Mouse (Mus musculus): Measurements from ENCODE around the gene Cd34. TPM values are rescaled to one million over a fixed set of nuclear protein-coding genes. Genes with fewer than 3 reads are reported as not detected.
A peak's percentile ranks its signal among the peaks of the same experiment; 100 is the strongest.

Gene Cd34
- total and polyA plus RNA-seq, 3 experiments: 73.6 to 92.6 (median 86.5) TPM

DNA sequence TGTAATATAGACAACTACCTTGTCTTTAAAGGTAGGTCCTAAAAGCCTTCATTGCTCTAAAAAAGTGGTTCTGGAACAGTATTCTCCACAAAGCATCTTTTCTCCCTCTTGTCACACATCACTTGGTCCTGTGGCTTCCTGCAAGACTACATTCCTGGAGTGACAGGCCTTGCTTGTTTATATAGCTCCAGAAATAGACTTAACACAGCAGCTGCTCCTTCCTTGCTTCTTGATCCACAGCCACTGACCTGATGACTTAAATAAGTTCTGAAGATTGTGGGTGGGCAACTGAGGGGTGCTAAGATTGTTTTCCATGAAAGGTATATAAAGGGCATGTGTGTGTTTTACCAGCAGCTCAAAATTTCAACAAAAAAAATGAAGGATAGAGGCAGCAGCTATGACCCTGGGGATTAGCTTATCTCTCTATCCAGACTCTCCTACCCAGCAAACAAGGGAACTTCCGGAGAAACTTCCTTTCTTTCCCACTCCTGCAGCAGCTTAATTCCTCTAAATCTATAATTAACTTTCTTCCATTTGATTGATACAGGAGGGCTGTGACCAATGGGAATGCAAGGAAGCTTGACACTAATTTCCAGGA is 12.8 kb upstream of the Cd34 start:
- peaks cover 19% of the 10 kb centered on the region for H3K4me1 ChIP-seq (ENCODE audit: control insufficient read depth, insufficient read depth, low read length)
- H3K27ac ChIP-seq: peak overlapping the region; percentile 38; the same call in 1 of the 2 replicates
- no peak overlapping the region for H3K4me3 ChIP-seq
- intact Hi-C loops (cut with DNase I): loop anchor here (5.0 kb wide), 1 partner anchor 39 kb away; no protein-coding TSS in a partner anchor
- no peak for TF ChIP-seq CTCF (IDR thresholded peaks at IDR 0.05)
- TF ChIP-seq POLR2A (IDR thresholded peaks at IDR 0.05; ENCODE audit: insufficient read depth, low read depth, low read length): no peak
- TF ChIP-seq EP300 (IDR thresholded peaks at IDR 0.05; ENCODE audit: insufficient read depth, low read depth, low read length): no peak
- no peaks in the 10 kb centered on the region for H3K27me3 ChIP-seq (ENCODE audit: control insufficient read depth, insufficient read depth, low read length)
- no peak overlapping the region for H3K9ac ChIP-seq (ENCODE audit: low read depth, low read length)
- WGBS: 17% methylated on average over 1 of the region's 1 CpGs
- DNase-seq: no peak
- no peaks in the 10 kb centered on the region for H3K79me2 ChIP-seq (replicated peaks; ENCODE audit: control insufficient read depth, insufficient read depth, low read length)
- peaks cover 17% of the 10 kb centered on the region for H3K36me3 ChIP-seq (ENCODE audit: control insufficient read depth, insufficient read depth, low read length)

DNA sequence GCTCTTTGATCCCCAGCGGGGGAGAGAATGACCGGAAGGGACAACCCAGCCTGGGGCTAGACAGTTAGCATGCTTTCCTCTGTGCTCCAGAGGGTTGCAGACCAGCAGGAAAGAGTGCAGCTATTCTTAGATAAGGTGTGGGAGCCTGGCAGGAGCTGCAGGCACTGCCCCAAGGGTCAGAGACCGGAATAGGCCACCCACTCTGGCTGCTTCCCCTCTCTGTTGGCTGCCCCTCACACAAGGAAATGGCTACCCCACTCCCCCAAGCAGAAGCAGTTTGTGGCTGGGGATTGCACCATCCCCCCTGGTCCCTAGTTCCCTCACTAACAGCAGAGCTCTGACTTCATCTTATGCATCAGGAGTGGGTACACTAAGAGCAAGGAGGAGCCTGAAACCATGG is 10.7 kb upstream of the Cd34 start:
- Histone ChIP-seq H3K27ac (peak overlapping the region; percentile 64), H3K36me3 (ENCODE audit: control insufficient read depth, insufficient read depth, low read length) (peaks cover 18% of the 10 kb centered on the region), H3K9ac (ENCODE audit: low read depth, low read length) (no peak overlapping the region), H3K4me3 (no peak overlapping the region), H3K27me3 (ENCODE audit: control insufficient read depth, insufficient read depth, low read length) (no peaks in the 10 kb centered on the region), H3K79me2 (replicated peaks; ENCODE audit: control insufficient read depth, insufficient read depth, low read length) (no peaks in the 10 kb centered on the region), H3K4me1 (ENCODE audit: control insufficient read depth, insufficient read depth, low read length) (peaks cover 19% of the 10 kb centered on the region)
- intact Hi-C loops (cut with DNase I): loop anchor here (5.0 kb wide), 1 partner anchor 41 kb away; no protein-coding TSS in a partner anchor
- TF ChIP-seq EP300 (IDR thresholded peaks at IDR 0.05; ENCODE audit: insufficient read depth, low read depth, low read length): 0 out of 2 replicates have a peak, but pooled peaks have one; percentile 58
- TF ChIP-seq POLR2A (IDR thresholded peaks at IDR 0.05; ENCODE audit: insufficient read depth, low read depth, low read length): no peak
- 0 out of 2 replicates have a peak, but pooled peaks have one; percentile 5 for TF ChIP-seq CTCF (IDR thresholded peaks at IDR 0.05)
- 5% methylated on average over 3 of the region's 3 CpGs for WGBS
- DNase-seq: peak; percentile 57 to 73

DNA sequence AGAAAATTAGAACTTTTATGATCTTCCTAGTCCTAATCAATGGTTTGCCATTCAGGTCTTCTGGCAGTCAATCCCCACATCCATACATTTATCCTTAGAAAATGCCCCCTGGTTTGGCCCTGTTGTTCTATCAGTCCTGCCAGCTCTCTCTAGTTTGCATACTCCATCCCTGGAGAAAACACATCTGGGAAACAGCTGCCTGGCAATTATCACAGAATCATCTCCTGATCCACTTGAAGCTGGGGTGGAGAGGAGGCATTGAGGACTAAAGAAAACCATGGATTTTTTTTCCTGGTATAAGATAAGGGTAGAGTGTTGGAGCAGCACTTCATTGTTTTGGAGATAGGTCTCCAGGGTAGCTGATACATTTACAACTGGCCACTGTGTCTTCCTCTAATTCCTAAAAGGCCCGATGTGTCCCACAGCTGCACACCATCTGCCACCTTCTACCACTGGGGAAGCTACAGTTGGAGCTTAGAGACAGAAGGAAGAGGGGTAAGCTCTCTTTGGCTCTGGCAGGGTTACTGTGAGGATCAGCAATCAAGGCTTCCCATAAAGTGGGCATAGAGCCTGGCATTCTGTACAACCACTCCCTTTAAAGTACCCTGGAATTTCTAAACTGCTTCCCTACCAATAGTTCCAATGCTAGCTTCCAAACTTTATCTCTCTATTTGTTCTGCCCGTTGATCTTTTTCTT is 9.2 kb upstream of the Cd34 start:
- H3K79me2 ChIP-seq (replicated peaks; ENCODE audit: control insufficient read depth, insufficient read depth, low read length): no peaks in the 10 kb centered on the region
- no peak for TF ChIP-seq EP300 (IDR thresholded peaks at IDR 0.05; ENCODE audit: insufficient read depth, low read depth, low read length)
- TF ChIP-seq POLR2A (IDR thresholded peaks at IDR 0.05; ENCODE audit: insufficient read depth, low read depth, low read length): no peak
- TF ChIP-seq CTCF (IDR thresholded peaks at IDR 0.05): no peak
- H3K27ac ChIP-seq: peak overlapping the region; percentile 68
- 30% methylated on average over 2 of the region's 2 CpGs for WGBS
- H3K27me3 ChIP-seq (ENCODE audit: control insufficient read depth, insufficient read depth, low read length): no peaks in the 10 kb centered on the region
- peaks cover 18% of the 10 kb centered on the region for H3K36me3 ChIP-seq (ENCODE audit: control insufficient read depth, insufficient read depth, low read length)
- peaks cover 19% of the 10 kb centered on the region for H3K4me1 ChIP-seq (ENCODE audit: control insufficient read depth, insufficient read depth, low read length)
- H3K4me3 ChIP-seq: no peak overlapping the region
- intact Hi-C loops (cut with DNase I): loop anchor here (5.0 kb wide), 1 partner anchor 42 kb away; no protein-coding TSS in a partner anchor
- peak in 1 of 2 experiments; percentile 29 for DNase-seq
- no peak overlapping the region for H3K9ac ChIP-seq (ENCODE audit: low read depth, low read length)

DNA sequence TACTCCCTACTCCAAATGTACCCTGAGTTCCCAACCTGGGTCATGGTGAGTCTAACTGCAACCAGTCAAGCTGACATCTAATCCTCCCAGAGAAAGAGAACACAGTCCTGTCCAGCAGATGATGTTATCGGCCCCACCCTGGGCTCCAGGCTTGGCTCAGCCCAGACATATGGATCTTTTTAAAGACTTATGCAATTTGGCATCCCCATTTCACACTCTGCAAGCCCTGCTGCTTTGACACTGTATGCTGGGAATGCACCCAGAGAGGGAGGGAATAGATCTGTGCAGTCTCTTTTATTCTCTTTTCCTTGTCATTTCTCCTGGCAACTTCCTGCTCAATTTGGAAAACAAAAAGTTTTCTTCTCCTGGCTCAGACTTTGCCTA is 8.7 kb upstream of the Cd34 start:
- TF ChIP-seq EP300 (IDR thresholded peaks at IDR 0.05; ENCODE audit: insufficient read depth, low read depth, low read length) (no peak), CTCF (IDR thresholded peaks at IDR 0.05) (no peak), POLR2A (IDR thresholded peaks at IDR 0.05; ENCODE audit: insufficient read depth, low read depth, low read length) (no peak)
- Histone ChIP-seq H3K27me3 (ENCODE audit: control insufficient read depth, insufficient read depth, low read length) (no peaks in the 10 kb centered on the region), H3K4me3 (no peak overlapping the region), H3K27ac (peak overlapping the region; percentile 68), H3K9ac (ENCODE audit: low read depth, low read length) (no peak overlapping the region), H3K79me2 (replicated peaks; ENCODE audit: control insufficient read depth, insufficient read depth, low read length) (no peaks in the 10 kb centered on the region), H3K36me3 (ENCODE audit: control insufficient read depth, insufficient read depth, low read length) (peaks cover 18% of the 10 kb centered on the region), H3K4me1 (ENCODE audit: control insufficient read depth, insufficient read depth, low read length) (peaks cover 19% of the 10 kb centered on the region)
- intact Hi-C loops (cut with DNase I): loop anchor here (5.0 kb wide), 1 partner anchor 43 kb away; no protein-coding TSS in a partner anchor
- DNase-seq: peak in 1 of 2 experiments; percentile 72
- 38% methylated on average over 1 of the region's 1 CpGs for WGBS

DNA sequence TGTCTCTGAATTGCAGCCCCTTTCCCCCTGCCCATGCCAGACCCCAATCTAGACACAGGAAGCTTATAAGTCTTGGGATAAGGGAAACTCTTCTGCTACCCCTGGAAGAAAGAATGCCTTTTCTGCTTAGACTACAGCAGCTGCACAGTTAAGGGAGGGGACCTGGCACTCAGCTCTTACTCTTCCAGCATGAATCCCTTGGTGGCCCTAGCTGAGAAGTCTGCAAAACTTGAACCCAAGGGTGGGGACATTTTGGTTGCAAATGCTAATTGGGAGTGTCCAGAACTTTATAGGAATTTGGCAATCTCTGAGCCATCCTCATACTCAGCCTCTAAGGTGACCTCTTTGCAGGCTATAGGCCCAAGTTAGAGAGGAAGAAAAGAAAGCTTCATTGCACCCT is 7.9 kb upstream of the Cd34 start:
- no peak overlapping the region for H3K9ac ChIP-seq (ENCODE audit: low read depth, low read length)
- H3K4me1 ChIP-seq (ENCODE audit: control insufficient read depth, insufficient read depth, low read length): peaks cover 18% of the 10 kb centered on the region
- intact Hi-C loops (cut with DNase I): no loop called here
- no peak for DNase-seq
- no peaks in the 10 kb centered on the region for H3K79me2 ChIP-seq (replicated peaks; ENCODE audit: control insufficient read depth, insufficient read depth, low read length)
- H3K27ac ChIP-seq: peak overlapping the region; percentile 68
- H3K36me3 ChIP-seq (ENCODE audit: control insufficient read depth, insufficient read depth, low read length): peaks cover 18% of the 10 kb centered on the region
- no peak overlapping the region for H3K4me3 ChIP-seq
- no peaks in the 10 kb centered on the region for H3K27me3 ChIP-seq (ENCODE audit: control insufficient read depth, insufficient read depth, low read length)
- TF ChIP-seq EP300 (IDR thresholded peaks at IDR 0.05; ENCODE audit: insufficient read depth, low read depth, low read length) (no peak), POLR2A (IDR thresholded peaks at IDR 0.05; ENCODE audit: insufficient read depth, low read depth, low read length) (no peak), CTCF (IDR thresholded peaks at IDR 0.05) (no peak)

DNA sequence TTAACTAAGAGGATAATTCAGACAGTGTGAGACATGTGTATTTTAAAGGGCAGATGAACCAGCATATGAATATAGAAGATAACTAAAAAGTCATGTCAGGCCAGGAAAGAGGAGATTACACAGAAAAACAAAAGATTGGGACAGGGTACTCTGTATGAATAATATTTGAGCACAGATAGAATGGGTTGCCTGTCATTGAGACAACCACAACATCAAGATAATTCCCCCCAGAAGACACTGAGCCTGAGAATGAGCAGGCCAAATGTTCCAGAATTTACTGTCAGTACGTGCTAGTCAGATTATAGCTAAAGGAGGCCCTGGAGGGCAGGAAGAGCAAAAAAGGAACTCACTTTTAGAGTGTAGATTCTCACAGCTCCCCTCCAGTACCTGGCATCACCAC is 3.3 kb upstream of the Cd34 start:
- H3K27me3 ChIP-seq (ENCODE audit: control insufficient read depth, insufficient read depth, low read length): 0 out of 2 replicates have a peak, but pooled peaks cover 1% of the 10 kb centered on the region
- peaks cover 6% of the 10 kb centered on the region for H3K4me1 ChIP-seq (ENCODE audit: control insufficient read depth, insufficient read depth, low read length)
- H3K4me3 ChIP-seq: no peak overlapping the region
- H3K79me2 ChIP-seq (replicated peaks; ENCODE audit: control insufficient read depth, insufficient read depth, low read length): no peaks in the 10 kb centered on the region
- no peak for TF ChIP-seq EP300 (IDR thresholded peaks at IDR 0.05; ENCODE audit: insufficient read depth, low read depth, low read length)
- TF ChIP-seq CTCF (IDR thresholded peaks at IDR 0.05): no peak
- no peak for TF ChIP-seq POLR2A (IDR thresholded peaks at IDR 0.05; ENCODE audit: insufficient read depth, low read depth, low read length)
- no peak overlapping the region for H3K9ac ChIP-seq (ENCODE audit: low read depth, low read length)
- intact Hi-C loops (cut with DNase I): no loop called here
- no peak overlapping the region for H3K27ac ChIP-seq
- DNase-seq: no peak
- H3K36me3 ChIP-seq (ENCODE audit: control insufficient read depth, insufficient read depth, low read length): peaks cover 2% of the 10 kb centered on the region; the same call in 1 of the 2 replicates
- WGBS: 36% methylated on average over 1 of the region's 1 CpGs

All from heart, adult 2 months (tissue).